Mouse (Mus musculus) myocyte (in vitro differentiated cells): ENCODE data around the gene Fads3.

Source experiments
- CEBPB ChIP-seq: IDR thresholded peaks from 2 replicates; pipeline ENCODE4 v1.6.1; 2011; ENCODE audit warnings: mild to moderate bottlenecking, moderate library complexity; ENCODE audit not compliant: poor library complexity, insufficient read depth, severe bottlenecking
- E2F4 ChIP-seq: IDR thresholded peaks from one replicate; pipeline ENCODE4 v1.6.1; 2011; ENCODE audit warnings: mild to moderate bottlenecking, control low read depth, moderate library complexity; ENCODE audit not compliant: insufficient read depth
- MAX ChIP-seq: IDR thresholded peaks from one replicate; pipeline ENCODE4 v1.6.1; 2011; ENCODE audit warnings: low read depth, mild to moderate bottlenecking, control low read depth
- MYOD1 ChIP-seq, 3 experiments: IDR thresholded peaks; one replicate each; pipeline ENCODE4 v1.6.1; 2011; ENCODE audit warnings: control low read depth in 2 of 3, low read depth in 2 of 3, mild to moderate bottlenecking in 2 of 3, moderate library complexity in 1 of 3; ENCODE audit not compliant: insufficient read length in 2 of 3, control insufficient read depth in 1 of 3
- MYOG ChIP-seq, 3 experiments: IDR thresholded peaks; one replicate each; pipeline ENCODE4 v1.6.1; 2011; ENCODE audit warnings: control low read depth in 2 of 3, low read depth in 2 of 3, mild to moderate bottlenecking in 2 of 3; ENCODE audit not compliant: insufficient read length in 2 of 3, control insufficient read depth in 1 of 3, insufficient read depth in 1 of 3
- POLR2A ChIP-seq: IDR thresholded peaks from one replicate; pipeline ENCODE4 v1.6.1; 2011; ENCODE audit warnings: low read depth, mild to moderate bottlenecking, control low read depth, moderate library complexity; ENCODE audit not compliant: insufficient read length
- POLR2AphosphoS2 ChIP-seq: IDR thresholded peaks from one replicate; pipeline ENCODE4 v1.6.1; 2011; ENCODE audit warnings: low read depth, control low read depth; ENCODE audit not compliant: insufficient read length
- REST ChIP-seq: IDR thresholded peaks from one replicate; pipeline ENCODE4 v1.6.1; 2011; ENCODE audit warnings: mild to moderate bottlenecking, control low read depth, moderate library complexity; ENCODE audit not compliant: insufficient read depth, insufficient read length
- SRF ChIP-seq: IDR thresholded peaks from one replicate; pipeline ENCODE4 v1.6.1; 2011; ENCODE audit warnings: low read depth; ENCODE audit not compliant: control insufficient read depth, insufficient read length
- TCF12 ChIP-seq: IDR thresholded peaks from one replicate; pipeline ENCODE4 v1.6.1; 2011; ENCODE audit warnings: mild to moderate bottlenecking, control low read depth; ENCODE audit not compliant: poor library complexity, insufficient read depth, severe bottlenecking
- TCF3 ChIP-seq: IDR thresholded peaks from one replicate; pipeline ENCODE4 v1.6.1; 2011; ENCODE audit warnings: low read depth, control low read depth; ENCODE audit not compliant: insufficient read length
- USF1 ChIP-seq: IDR thresholded peaks from one replicate; pipeline ENCODE4 v1.6.1; 2011; ENCODE audit warnings: low read depth, mild to moderate bottlenecking, control low read depth, moderate library complexity

- TF ChIP-seq POLR2A: no peak
- TF ChIP-seq SRF: no peak
- no peak for TF ChIP-seq E2F4
- TF ChIP-seq MYOG (IDR thresholded peaks at IDR 0.05; ENCODE audit: control insufficient read depth in 1 of 3, insufficient read depth in 1 of 3, insufficient read length in 2 of 3, low read depth in 2 of 3): no peak
- no peak for TF ChIP-seq TCF12
- TF ChIP-seq CEBPB: no peak
- no peak for TF ChIP-seq MYOD1 (IDR thresholded peaks at IDR 0.05; ENCODE audit: control insufficient read depth in 1 of 3, insufficient read length in 2 of 3, low read depth in 2 of 3)
- no peak for TF ChIP-seq REST
- TF ChIP-seq USF1: no peak
- no peak for TF ChIP-seq MAX
- TF ChIP-seq POLR2AphosphoS2: no peak
- TF ChIP-seq TCF3: no peak
These were observed 40.7 kb downstream of the Fads3 start for GRCm38 (mm10) chr19:10082105-10082504.
